Mouse (Mus musculus) lung, adult 2 months (tissue): ENCODE measurements around the gene Rflna.

Experiments
- CTCF ChIP-seq: fragments of 200-500 bp; IDR thresholded peaks from 2 replicates; pipeline ENCODE4 v1.5.1; 2011; ENCODE audit warnings: mild to moderate bottlenecking, low read length, control low read depth; ENCODE audit not compliant: insufficient read depth
- POLR2A ChIP-seq: fragments of 200-500 bp; IDR thresholded peaks from 2 replicates; pipeline ENCODE4 v1.6.1; 2011; ENCODE audit warnings: low read depth, mild to moderate bottlenecking, control low read depth, low read length, borderline replicate concordance; ENCODE audit errors: extremely low read depth

DNA sequence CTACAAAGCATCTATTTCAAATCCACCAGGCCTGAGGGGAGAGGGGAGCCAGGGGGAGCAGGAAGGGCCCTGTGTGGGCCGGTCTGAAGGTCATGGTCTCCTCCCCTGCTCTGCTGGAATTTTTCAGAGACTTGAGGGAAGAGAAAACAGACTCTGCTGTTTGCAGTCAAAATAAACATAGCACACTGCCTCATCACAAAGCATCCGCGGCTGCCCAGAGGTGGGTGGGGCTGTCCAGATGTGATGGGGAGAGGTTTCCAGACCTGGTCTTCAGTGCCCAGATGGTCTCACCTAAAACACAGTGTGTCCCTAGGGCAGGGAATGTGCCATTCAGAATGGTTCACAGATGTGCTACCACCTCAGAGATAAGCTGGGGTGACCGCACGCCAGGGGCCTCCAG lies 43.4 kb downstream of the Rflna start:
- TF ChIP-seq CTCF (no peak), POLR2A (no peak)
